ENCODE assay signal across 9 mouse cellular contexts in the genomic region with DNA sequence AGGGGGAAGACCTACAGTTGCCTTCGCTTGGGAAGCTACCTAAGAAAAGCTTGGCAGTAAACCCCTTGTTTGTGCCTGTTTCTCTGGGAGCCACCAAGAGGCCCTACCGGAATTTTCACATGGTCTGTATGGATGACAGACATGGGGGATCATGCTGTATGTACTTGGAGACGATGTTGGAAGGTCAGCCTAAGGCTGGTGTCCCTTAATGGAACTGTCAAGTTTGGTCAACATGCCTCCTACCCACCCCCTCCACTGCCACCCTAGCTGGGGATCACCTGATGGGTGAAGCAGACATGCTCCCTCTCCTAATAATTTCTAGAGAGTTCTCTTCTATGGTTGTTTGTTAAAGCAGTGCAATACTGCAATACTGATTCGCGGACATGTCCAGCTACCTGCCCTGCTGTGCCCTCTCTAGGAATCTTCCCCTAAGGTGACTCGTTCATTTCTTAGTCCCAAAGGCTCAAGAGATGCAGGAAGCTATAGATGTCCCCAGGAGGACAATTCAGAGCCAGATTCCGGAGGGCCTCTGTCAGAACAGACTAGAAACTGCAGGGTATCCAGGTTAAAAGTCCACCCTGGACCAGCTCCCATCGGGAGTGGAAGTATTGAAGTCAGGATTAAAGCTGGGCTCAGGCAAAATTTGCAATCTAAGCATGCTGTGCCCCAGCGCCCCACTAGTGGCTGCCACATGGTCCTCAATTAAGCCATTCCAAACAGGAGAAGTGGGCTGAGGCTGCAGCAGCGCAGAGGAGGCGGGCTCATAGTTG. TPM values are rescaled to one million over a fixed set of nuclear protein-coding genes. Genes with fewer than 3 reads are reported as not detected.
A peak's percentile ranks its signal among the peaks of the same experiment; 100 is the strongest.
DNase-seq lines count a peak whose midpoint lies in the region; ATAC-seq lines count a peak whose summit lies in the region.
"Had no signal": no experiment of that assay in that cellular context is flagged by ENCODE, and none has a peak within 500 bp of the region (broad histone marks: within the 10 kb centered on the region; RNA-seq: fewer than 3 reads in every experiment).

No protein-coding gene starts in this region.

- H3K9me3 ChIP-seq in kidney, embryonic 16.5 days (ENCODE audit: low read length) = no peaks in the 10 kb centered on the region
- H3K9me3 ChIP-seq in hindbrain, embryonic 10.5 days = no peaks in the 10 kb centered on the region
- H3K9me3 ChIP-seq in midbrain, embryonic 11.5 days (ENCODE audit: control insufficient read depth, low read length) = no peaks in the 10 kb centered on the region

- H3K27ac ChIP-seq in kidney, embryonic 16.5 days (ENCODE audit: low read length) = no peak overlapping the region
- no peak overlapping the region for H3K27ac ChIP-seq in hindbrain, embryonic 10.5 days
- no peak overlapping the region for H3K27ac ChIP-seq in midbrain, embryonic 11.5 days (ENCODE audit: low read depth, low read length)

- no peak for ATAC-seq in kidney, embryonic 16.5 days (ENCODE audit: low FRiP score, low TSS enrichment)
- ATAC-seq in midbrain, embryonic 11.5 days (ENCODE audit: low FRiP score) = no peak; the same call in 1 of the 2 replicates

- no peaks in the 10 kb centered on the region for H3K36me3 ChIP-seq in kidney, embryonic 16.5 days (ENCODE audit: insufficient read depth, low read length)
- H3K36me3 ChIP-seq in hindbrain, embryonic 10.5 days = no peaks in the 10 kb centered on the region
- no peaks in the 10 kb centered on the region for H3K36me3 ChIP-seq in midbrain, embryonic 11.5 days (ENCODE audit: control insufficient read depth, insufficient read depth, low read length)

- 18% methylated on average over 11 of the region's 11 CpGs for WGBS in kidney, embryonic 16.5 days
- 26% methylated on average over 11 of the region's 11 CpGs for WGBS in hindbrain, embryonic 10.5 days
- 23% methylated on average over 11 of the region's 11 CpGs for WGBS in midbrain, embryonic 11.5 days

- peak overlapping the region; percentile 36 for H3K4me3 ChIP-seq in kidney, embryonic 16.5 days (ENCODE audit: low read length)
- peak overlapping the region; percentile 47 for H3K4me3 ChIP-seq in hindbrain, embryonic 10.5 days
- no peak overlapping the region for H3K4me3 ChIP-seq in midbrain, embryonic 11.5 days (ENCODE audit: low read depth, low read length)

- peak overlapping the region; percentile 57 for H3K4me2 ChIP-seq in kidney, embryonic 16.5 days (replicated peaks; ENCODE audit: low read depth, low read length)
- peak overlapping the region; percentile 34 for H3K4me2 ChIP-seq in midbrain, embryonic 11.5 days

- DNase-seq in kidney, postnatal 10 days = no peak
- peak; percentile 30 for DNase-seq in brain, adult 2 months (ENCODE audit: low read depth, low spot score)
- DNase-seq in hindbrain, embryonic 10.5 days (ENCODE audit: low spot score) = no peak
- peak; percentile 91 for DNase-seq in midbrain, embryonic 11.5 days (ENCODE audit: low spot score, missing footprints)
- DNase-seq in frontal cortex, postnatal 25 days (ENCODE audit: low spot score in 2 of 2) = no peak
- no peak for DNase-seq in adrenal gland, adult 8-10 months
- no peak for DNase-seq in ovary, postnatal 14 days (ENCODE audit: low spot score)
- DNase-seq: cerebellum, postnatal 25 days had no signal

- peaks cover 77% of the 10 kb centered on the region for H3K27me3 ChIP-seq in kidney, embryonic 16.5 days (ENCODE audit: insufficient read depth, low read length)
- H3K27me3 ChIP-seq in hindbrain, embryonic 10.5 days (ENCODE audit: insufficient read depth, poor library complexity, severe bottlenecking) = peaks cover 87% of the 10 kb centered on the region
- peaks cover 63% of the 10 kb centered on the region for H3K27me3 ChIP-seq in midbrain, embryonic 11.5 days (ENCODE audit: control insufficient read depth, insufficient read depth, low read length)

- H3K4me1 ChIP-seq in kidney, embryonic 16.5 days (ENCODE audit: insufficient read depth, low read length) = peaks cover 27% of the 10 kb centered on the region
- peaks cover 39% of the 10 kb centered on the region for H3K4me1 ChIP-seq in hindbrain, embryonic 10.5 days (replicated peaks)
- H3K4me1 ChIP-seq in midbrain, embryonic 11.5 days (ENCODE audit: control insufficient read depth, insufficient read depth, low read length) = peaks cover 20% of the 10 kb centered on the region

- no peak overlapping the region for H3K9ac ChIP-seq in kidney, embryonic 16.5 days (replicated peaks; ENCODE audit: low read length)
- H3K9ac ChIP-seq in midbrain, embryonic 11.5 days (ENCODE audit: low read length) = no peak overlapping the region

RNA-seq across cellular contexts. Expression of a gene that starts 10.2 kb away (rescaled TPM):
- polyA plus RNA-seq in kidney, embryonic 16.5 days (2015; fragmentation: Nextera tagmentation; extraction: Ambion mirVana) = not detected in 2 replicates
- not detected in 2 replicates for polyA plus RNA-seq in hindbrain, embryonic 10.5 days (2016; fragmentation: Nextera tagmentation; extraction: Ambion mirVana)
- not detected in 2 replicates for polyA plus RNA-seq in midbrain, embryonic 11.5 days (2014; fragmentation: Nextera tagmentation; extraction: Ambion mirVana)
- not detected for total RNA-seq in adrenal gland, adult 8-10 months (2022)

RNA-seq across cellular contexts. Expression of a gene that starts 12.1 kb away (rescaled TPM):
- 3.4 and 4.5 TPM in 2 replicates for polyA plus RNA-seq in kidney, embryonic 16.5 days (2015; fragmentation: Nextera tagmentation; extraction: Ambion mirVana)
- 2.1 and 9.3 TPM in 2 replicates for polyA plus RNA-seq in hindbrain, embryonic 10.5 days (2016; fragmentation: Nextera tagmentation; extraction: Ambion mirVana)
- 6.9 and 7.2 TPM in 2 replicates for polyA plus RNA-seq in midbrain, embryonic 11.5 days (2014; fragmentation: Nextera tagmentation; extraction: Ambion mirVana)
- under 1 TPM in 1 of 4 experiments, not detected in 3; 0.28 TPM for total RNA-seq in adrenal gland, adult 8-10 months (2022)

RNA-seq across cellular contexts. Expression of a gene that starts 20.6 kb away (rescaled TPM):
- polyA plus RNA-seq in kidney, embryonic 16.5 days (2015; fragmentation: Nextera tagmentation; extraction: Ambion mirVana) = 0.19 and 0.28 TPM in 2 replicates
- polyA plus RNA-seq in hindbrain, embryonic 10.5 days (2016; fragmentation: Nextera tagmentation; extraction: Ambion mirVana) = not detected in 2 replicates
- polyA plus RNA-seq in midbrain, embryonic 11.5 days (2014; fragmentation: Nextera tagmentation; extraction: Ambion mirVana) = not detected in 2 replicates
- not detected for total RNA-seq in adrenal gland, adult 8-10 months (2022)

RNA-seq across cellular contexts. Expression of a gene that starts 41.3 kb away (rescaled TPM):
- polyA plus RNA-seq in kidney, embryonic 16.5 days (2015; fragmentation: Nextera tagmentation; extraction: Ambion mirVana) = 36.0 and 38.7 TPM in 2 replicates
- polyA plus RNA-seq in hindbrain, embryonic 10.5 days (2016; fragmentation: Nextera tagmentation; extraction: Ambion mirVana) = 43.5 and 55.9 TPM in 2 replicates
- polyA plus RNA-seq in midbrain, embryonic 11.5 days (2014; fragmentation: Nextera tagmentation; extraction: Ambion mirVana) = 20.5 and 22.2 TPM in 2 replicates
- total RNA-seq in adrenal gland, adult 8-10 months (2022) = 10 to 100 TPM; 23.1 to 52.0 (median 33.6) TPM

RNA-seq across cellular contexts. Expression of a gene that starts 42.7 kb away (rescaled TPM):
- not detected in 2 replicates for polyA plus RNA-seq in kidney, embryonic 16.5 days (2015; fragmentation: Nextera tagmentation; extraction: Ambion mirVana)
- polyA plus RNA-seq in hindbrain, embryonic 10.5 days (2016; fragmentation: Nextera tagmentation; extraction: Ambion mirVana) = not detected in 2 replicates
- polyA plus RNA-seq in midbrain, embryonic 11.5 days (2014; fragmentation: Nextera tagmentation; extraction: Ambion mirVana) = not detected in 2 replicates
- total RNA-seq in adrenal gland, adult 8-10 months (2022) = not detected

Comparison
In these comparisons a context has a peak if more than half of its experiments do, and no peak if none do; other contexts are left out.
1. DNase-seq: peak in brain, adult 2 months (single experiment) and midbrain, embryonic 11.5 days (single experiment); none in kidney, postnatal 10 days (single experiment), hindbrain, embryonic 10.5 days (single experiment), frontal cortex, postnatal 25 days (0 of 2), adrenal gland, adult 8-10 months (single experiment) and ovary, postnatal 14 days (single experiment).